7 mouse cellular contexts compared by ENCODE assay signal in genomic region chr2:93333241-93333816, GRCm38 (mm10). TPM values are rescaled to one million over a fixed set of nuclear protein-coding genes. Genes with fewer than 3 reads are reported as not detected.
A peak's percentile ranks its signal among the peaks of the same experiment; 100 is the strongest.
DNase-seq lines count a peak whose midpoint lies in the region; ATAC-seq lines count a peak whose summit lies in the region.

No protein-coding gene starts in this region.

- peak overlapping the region; percentile 65 for H3K4me3 ChIP-seq in embryonic facial prominence, embryonic 11.5 days (ENCODE audit: low read depth, low read length)
- peak overlapping the region; percentile 67 for H3K4me3 ChIP-seq in limb, embryonic 12.5 days (replicated peaks)
- peak overlapping the region; percentile 70 for H3K4me3 ChIP-seq in midbrain, embryonic 14.5 days (replicated peaks; ENCODE audit: low read depth, low read length)

- H3K4me1 ChIP-seq in embryonic facial prominence, embryonic 11.5 days (ENCODE audit: control insufficient read depth, insufficient read depth, low read length): no peaks in the 10 kb centered on the region; the same call in 1 of the 2 replicates
- peaks cover 31% of the 10 kb centered on the region for H3K4me1 ChIP-seq in limb, embryonic 12.5 days (replicated peaks)
- peaks cover 28% of the 10 kb centered on the region for H3K4me1 ChIP-seq in midbrain, embryonic 14.5 days (ENCODE audit: control insufficient read depth, insufficient read depth, low read length)

- peak; percentile 56 for ATAC-seq in embryonic facial prominence, embryonic 11.5 days (replicated peaks; ENCODE audit: insufficient number of reproducible peaks, low FRiP score, low TSS enrichment, low read depth)
- ATAC-seq in limb, embryonic 12.5 days (ENCODE audit: insufficient number of reproducible peaks, insufficient read depth, low FRiP score, low TSS enrichment, low read depth): peak; percentile 66; the same call in 1 of the 2 replicates
- ATAC-seq in midbrain, embryonic 14.5 days (ENCODE audit: low FRiP score, low TSS enrichment): peak; percentile 78

- DNase-seq in adrenal gland, postnatal 4 days (ENCODE audit: low spot score in 2 of 2): peak; percentile 78 to 81
- DNase-seq in embryonic facial prominence, embryonic 11.5 days (ENCODE audit: low spot score): peak; percentile 90
- peak; percentile 98 for DNase-seq in heart, adult 11 months
- DNase-seq in kidney, adult 11 months: peak; percentile 66
- peak; percentile 95 for DNase-seq in midbrain, embryonic 14.5 days
- peak; percentile 26 to 66 for DNase-seq in spleen, adult 18-20 months

- WGBS in embryonic facial prominence, embryonic 11.5 days: 2% methylated on average over 29 of the region's 29 CpGs
- WGBS in limb, embryonic 12.5 days: 2% methylated on average over 29 of the region's 29 CpGs
- WGBS in midbrain, embryonic 14.5 days: under 1% methylated on average over 29 of the region's 29 CpGs

- no peaks in the 10 kb centered on the region for H3K27me3 ChIP-seq in embryonic facial prominence, embryonic 11.5 days (ENCODE audit: control insufficient read depth, insufficient read depth, low read length)
- H3K27me3 ChIP-seq in limb, embryonic 12.5 days: peaks cover 11% of the 10 kb centered on the region
- no peaks in the 10 kb centered on the region for H3K27me3 ChIP-seq in midbrain, embryonic 14.5 days (ENCODE audit: control insufficient read depth, insufficient read depth, low read length)

- no peaks in the 10 kb centered on the region for H3K9me3 ChIP-seq in embryonic facial prominence, embryonic 11.5 days (replicated peaks; ENCODE audit: control insufficient read depth, low read length)
- H3K9me3 ChIP-seq in limb, embryonic 12.5 days: no peaks in the 10 kb centered on the region
- no peaks in the 10 kb centered on the region for H3K9me3 ChIP-seq in midbrain, embryonic 14.5 days (ENCODE audit: control insufficient read depth, low read length)

- no peaks in the 10 kb centered on the region for H3K36me3 ChIP-seq in embryonic facial prominence, embryonic 11.5 days (replicated peaks; ENCODE audit: control insufficient read depth, insufficient read depth, low read depth, low read length)
- H3K36me3 ChIP-seq in limb, embryonic 12.5 days: no peaks in the 10 kb centered on the region
- H3K36me3 ChIP-seq in midbrain, embryonic 14.5 days (ENCODE audit: control insufficient read depth, insufficient read depth, low read length): no peaks in the 10 kb centered on the region

- H3K4me2 ChIP-seq in embryonic facial prominence, embryonic 11.5 days (ENCODE audit: low read depth, low read length): peak overlapping the region; percentile 100
- H3K4me2 ChIP-seq in limb, embryonic 12.5 days: peak overlapping the region; percentile 99
- peak overlapping the region; percentile 99 for H3K4me2 ChIP-seq in midbrain, embryonic 14.5 days (ENCODE audit: low read length)

- H3K9ac ChIP-seq in embryonic facial prominence, embryonic 11.5 days (replicated peaks; ENCODE audit: low read length): peak overlapping the region; percentile 59
- H3K9ac ChIP-seq in limb, embryonic 12.5 days (replicated peaks): peak overlapping the region; percentile 75
- peak overlapping the region; percentile 81 for H3K9ac ChIP-seq in midbrain, embryonic 14.5 days (replicated peaks; ENCODE audit: low read length)

- no peak overlapping the region; the same call in 1 of the 2 replicates for H3K27ac ChIP-seq in embryonic facial prominence, embryonic 11.5 days (replicated peaks; ENCODE audit: low read depth, low read length)
- H3K27ac ChIP-seq in limb, embryonic 12.5 days: peak overlapping the region; percentile 66; the same call in 1 of the 2 replicates
- H3K27ac ChIP-seq in midbrain, embryonic 14.5 days (replicated peaks; ENCODE audit: low read depth, low read length): peak overlapping the region; percentile 72

RNA-seq across cellular contexts. Expression of gene Tspan18, which starts 1.0 kb away (rescaled TPM):
- total RNA-seq in adrenal gland, postnatal 4 days (2021): 10 to 100 TPM; 94.2 to 94.6 TPM
- 21.6 and 26.2 TPM in 2 replicates for polyA plus RNA-seq in embryonic facial prominence, embryonic 11.5 days (2014; fragmentation: Nextera tagmentation; extraction: Ambion mirVana)
- 16.4 and 16.9 TPM in 2 replicates for polyA plus RNA-seq in limb, embryonic 12.5 days (2016; fragmentation: Nextera tagmentation; extraction: Ambion mirVana)
- 21.2 and 27.8 TPM in 2 replicates for polyA plus RNA-seq in midbrain, embryonic 14.5 days (2014; fragmentation: Nextera tagmentation; extraction: Ambion mirVana)

Comparison
In these comparisons a context has a peak if more than half of its experiments do, and no peak if none do; other contexts are left out.
1. DNase-seq: peak in every context shown above with its lines; median percentile 98 in heart, adult 11 months; 95 in midbrain, embryonic 14.5 days; 90 in embryonic facial prominence, embryonic 11.5 days; 80 in adrenal gland, postnatal 4 days; 66 in kidney, adult 11 months; 46 in spleen, adult 18-20 months.